Mouse (Mus musculus): ENCODE results near the gene Ankrd37.

DNA sequence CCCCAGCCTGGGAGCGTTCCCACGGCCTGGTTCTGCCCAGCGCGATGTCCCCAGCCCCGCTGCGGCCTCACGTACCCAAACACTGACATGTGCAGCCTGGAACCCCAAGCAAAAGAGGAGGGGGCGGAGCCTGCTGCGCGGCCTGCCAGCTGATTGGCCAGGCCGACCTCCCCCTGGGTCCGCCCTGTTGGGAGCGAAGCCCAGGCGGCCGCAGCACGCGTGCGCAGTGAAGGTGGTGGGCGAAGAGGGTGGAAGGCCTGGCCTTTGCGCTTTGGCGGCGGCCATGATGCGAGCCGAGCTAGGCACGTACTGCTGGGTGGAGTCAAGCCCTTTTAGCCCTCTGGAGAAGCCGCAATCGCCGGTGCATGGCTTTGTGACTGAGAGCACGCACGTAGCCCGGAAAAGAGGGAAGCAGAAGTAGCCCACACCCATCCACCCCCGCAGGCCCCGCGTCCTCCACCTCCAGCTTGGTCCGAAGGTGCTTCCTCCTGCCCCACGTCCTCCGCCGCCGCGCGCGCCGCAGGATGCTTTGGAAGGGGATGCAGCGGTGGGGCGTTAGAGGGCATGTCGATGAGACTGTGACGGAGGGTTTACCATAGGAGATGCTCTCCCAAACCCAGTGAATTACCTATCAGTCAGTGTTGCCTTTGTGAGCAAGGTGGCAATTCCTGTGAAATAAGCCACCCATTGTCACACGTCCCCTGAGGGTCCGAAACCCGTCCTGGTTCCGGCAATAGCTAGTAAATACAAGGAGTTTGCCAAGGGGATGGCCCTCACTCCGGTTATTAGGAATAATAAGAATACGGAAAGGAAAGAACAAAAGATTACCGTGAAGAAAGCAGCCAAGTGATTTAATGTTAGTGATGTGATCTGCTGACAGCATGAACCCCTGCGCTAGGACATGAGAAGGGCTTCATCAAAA lies 5.5 kb downstream of the Ankrd37 start:
- TF ChIP-seq CTCF (IDR thresholded peaks at IDR 0.05; ENCODE audit: extremely low read depth, insufficient read depth, insufficient read length, insufficient replicate concordance) (no peak), POLR2A (IDR thresholded peaks at IDR 0.05; ENCODE audit: low read depth, low read length) (peak; percentile 82)

All from spleen, adult 2 months (tissue).